Mouse (Mus musculus) forebrain, embryonic 14.5 days (tissue): ENCODE measurements around the gene Eif4e3. TPM values are rescaled to one million over a fixed set of nuclear protein-coding genes. Genes with fewer than 3 reads are reported as not detected.

Experiments
- ATAC-seq: fragments of 200-750 bp; cut with Nextera tagmentation; 2 replicates; pipeline ENCODE4 v1.8.0; 2017; ENCODE audit warnings: mild to moderate bottlenecking, moderate library complexity
- DNase-seq: peaks from one replicate; pipeline ENCODE4 v3.0.0-alpha.2; 2015; ENCODE audit warnings: low spot score
- H3K27ac ChIP-seq: fragments of 300-500 bp; sonication (generic); 2 replicates; pipeline ENCODE4 v1.5.1; 2014; ENCODE audit warnings: low read depth, mild to moderate bottlenecking, control low read depth, low read length, moderate library complexity
- H3K27me3 ChIP-seq: fragments of 300-500 bp; sonication (generic); replicated peaks from 2 replicates; pipeline ENCODE4 v1.6.1; 2014; ENCODE audit warnings: low read length, control low read depth, mixed read lengths; ENCODE audit not compliant: control insufficient read depth, insufficient read depth
- H3K36me3 ChIP-seq: fragments of 300-500 bp; sonication (generic); 2 replicates; pipeline ENCODE4 v1.6.1; 2014; ENCODE audit warnings: low read length, control low read depth; ENCODE audit not compliant: control insufficient read depth, insufficient read depth
- H3K4me1 ChIP-seq: fragments of 300-500 bp; sonication (generic); 2 replicates; pipeline ENCODE4 v1.6.1; 2014; ENCODE audit warnings: antibody characterized with exemption, low read length, control low read depth; ENCODE audit not compliant: control insufficient read depth, insufficient read depth
- H3K4me2 ChIP-seq: fragments of 300-500 bp; sonication (generic); 2 replicates; pipeline ENCODE4 v1.6.1; 2014; ENCODE audit warnings: mild to moderate bottlenecking, control low read depth, low read length
- H3K4me3 ChIP-seq: fragments of 300-500 bp; sonication (generic); 2 replicates; pipeline ENCODE4 v1.5.1; 2014; ENCODE audit warnings: low read depth, low read length, control low read depth
- H3K9ac ChIP-seq: fragments of 300-500 bp; sonication (generic); 2 replicates; pipeline ENCODE4 v1.6.1; 2014; ENCODE audit warnings: mild to moderate bottlenecking, low read length, control low read depth, moderate library complexity
- H3K9me3 ChIP-seq: fragments of 300-500 bp; sonication (generic); replicated peaks from 2 replicates; pipeline ENCODE4 v1.6.1; 2016; ENCODE audit warnings: low read length, control low read depth, mixed read lengths; ENCODE audit not compliant: control insufficient read depth
- WGBS: fragments of 180-500 bp; shearing (Covaris S2); extraction: QIAGEN DNeasy Blood & Tissue Kit; methylation state at CpG from one replicate; pipeline ENCODE4 v1.1.7; 2014; 5-methylcytosine and 5-hydroxymethylcytosine counted together
- polyA plus RNA-seq: library from polyadenylated mRNA; unstranded; fragments of >200 nt; fragmentation: Nextera tagmentation; extraction: Ambion mirVana; gene quantifications from 2 replicates; pipeline ENCODE4 v1.2.1, GENCODE M21; 2014

Eif4e3 gene
- 8.8 and 9.5 TPM in 2 replicates for polyA plus RNA-seq

DNA sequence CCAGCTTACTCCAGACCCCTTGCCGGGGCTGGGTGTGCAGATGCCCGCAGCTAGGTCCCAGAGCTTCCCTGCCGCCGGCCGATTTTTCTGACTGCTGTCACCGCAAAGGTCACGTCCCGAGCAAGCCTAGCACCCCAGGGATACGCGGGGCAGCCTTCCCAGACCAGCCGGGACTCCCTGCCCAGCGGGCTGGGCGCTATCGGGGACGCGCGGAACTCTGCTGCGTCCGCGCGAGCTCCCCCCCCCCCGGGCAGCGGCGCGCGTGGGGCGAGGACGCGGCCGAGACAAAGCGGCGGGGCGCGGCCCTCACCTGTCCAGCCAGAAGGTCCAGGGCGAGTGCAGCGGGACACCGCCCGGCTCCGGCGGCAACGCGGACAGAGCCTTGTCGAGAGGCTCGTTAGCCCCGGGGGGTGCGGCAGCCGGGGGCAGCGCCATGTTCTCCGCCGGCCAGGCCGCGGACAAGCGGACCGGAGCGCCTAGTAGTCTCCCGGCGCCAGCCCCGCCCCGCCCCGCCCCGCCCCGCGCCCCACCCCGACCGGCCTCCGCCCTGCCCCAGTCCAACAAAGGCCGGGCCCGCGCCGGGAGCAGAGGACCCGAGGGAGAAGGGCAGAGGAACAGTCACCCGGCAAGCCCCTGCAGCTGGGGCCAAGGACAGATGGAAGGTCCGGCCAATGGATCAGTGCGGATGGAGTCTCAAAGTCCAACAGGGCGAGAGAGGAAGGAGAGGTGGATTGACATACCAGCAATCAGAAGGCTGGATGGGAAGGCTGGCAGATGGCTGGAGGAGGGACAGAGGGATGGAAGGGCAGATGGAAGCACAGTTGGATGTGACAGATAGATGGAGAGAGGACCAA, at the start of gene Eif4e3, which contains the start of gene Gm20696:
Gene Eif4e3, minus strand, starts transcription at position 454 of the 854 bp plus-strand sequence.
Gene Gm20696, minus strand, starts transcription at position 480 of the 854 bp plus-strand sequence.
- Histone ChIP-seq H3K27ac (peak within 1 kb of the TSS; percentile 67), H3K27me3 (no peaks in the 10 kb centered on the region), H3K4me1 (peaks cover 34% of the 10 kb centered on the region), H3K9ac (peak within 1 kb of the TSS; percentile 90), H3K36me3 (no peaks in the 10 kb centered on the region), H3K9me3 (no peaks in the 10 kb centered on the region), H3K4me3 (peak within 1 kb of the TSS; percentile 73), H3K4me2 (peak within 1 kb of the TSS; percentile 91)
- under 1% methylated on average over 43 of the region's 75 CpGs for WGBS
- DNase-seq (peak; percentile 40), ATAC-seq (peak; percentile 41)

DNA sequence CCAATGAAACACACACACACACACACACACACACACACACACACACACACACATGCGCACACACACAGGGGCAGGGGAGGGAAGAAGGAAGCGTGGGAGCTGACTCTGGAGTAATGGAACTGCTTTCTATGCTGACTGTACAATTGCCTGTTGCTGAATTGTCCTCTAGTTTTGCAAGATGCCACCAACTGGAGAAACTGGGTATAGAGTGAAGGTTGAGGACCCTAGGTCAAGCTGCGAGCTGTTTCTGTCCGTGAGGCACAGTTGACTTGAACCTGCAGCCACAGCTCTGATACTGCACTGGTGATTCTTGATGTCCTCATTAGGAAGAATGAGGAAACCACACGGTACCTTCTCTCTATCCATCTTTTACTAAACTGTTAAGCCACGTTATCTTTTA, 49.3 kb upstream of the Eif4e3 start:
- Histone ChIP-seq H3K27me3 (no peaks in the 10 kb centered on the region), H3K27ac (no peak overlapping the region), H3K9me3 (no peaks in the 10 kb centered on the region), H3K36me3 (no peaks in the 10 kb centered on the region), H3K4me2 (no peak overlapping the region), H3K9ac (no peak overlapping the region), H3K4me1 (no peaks in the 10 kb centered on the region), H3K4me3 (no peak overlapping the region)
- DNase-seq (no peak), ATAC-seq (no peak)
- WGBS, result 75% methylated on average over 6 of the region's 6 CpGs

DNA sequence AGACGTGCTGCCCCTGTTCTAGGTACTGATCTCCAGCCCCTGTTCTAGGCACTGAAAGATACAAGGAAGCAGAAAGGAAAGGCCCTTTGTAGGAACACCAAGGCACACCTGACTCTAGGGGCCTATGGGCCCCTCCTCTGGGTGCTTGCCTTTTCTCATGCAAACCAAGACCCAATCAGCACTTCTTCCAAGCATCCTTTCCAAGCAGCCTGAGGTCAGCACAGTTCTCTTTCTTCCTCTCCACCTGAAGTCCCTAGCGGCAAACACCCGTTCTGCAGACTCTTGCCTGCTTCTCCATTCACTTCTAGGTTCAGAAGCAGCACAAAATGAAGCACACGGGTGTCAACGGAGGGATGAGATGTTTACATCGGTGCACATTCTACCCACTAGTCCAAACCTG, 48.6 kb upstream of the Eif4e3 start:
- H3K4me1 ChIP-seq, result no peaks in the 10 kb centered on the region
- WGBS, result 62% methylated on average over 6 of the region's 6 CpGs

DNA sequence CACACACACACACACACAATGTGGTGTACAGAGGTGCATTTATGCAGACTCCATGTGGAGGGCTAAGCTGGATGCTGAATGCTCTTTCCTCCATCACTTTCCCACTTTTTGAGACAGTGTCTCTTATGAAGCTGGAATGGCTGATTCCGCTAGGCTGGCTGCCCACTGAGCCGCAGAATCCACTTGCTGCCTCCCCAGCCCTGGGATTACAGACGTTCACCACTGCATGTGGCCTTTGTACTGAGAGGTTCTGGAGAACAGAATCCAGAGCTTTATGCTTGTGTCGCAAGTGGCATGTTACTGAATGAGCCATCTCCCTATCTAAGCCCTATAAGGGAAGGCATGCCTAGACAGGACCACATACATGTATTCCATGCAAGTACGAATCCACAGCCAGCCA, 46.7 kb upstream of the Eif4e3 start:
- no peak overlapping the region for H3K4me2 ChIP-seq
- DNase-seq (no peak), ATAC-seq (no peak)
- 65% methylated on average over 5 of the region's 5 CpGs for WGBS
- no peaks in the 10 kb centered on the region for H3K27me3 ChIP-seq
- H3K9ac ChIP-seq, result no peak overlapping the region
- no peaks in the 10 kb centered on the region for H3K9me3 ChIP-seq
- H3K4me1 ChIP-seq, result no peaks in the 10 kb centered on the region
- no peak overlapping the region for H3K4me3 ChIP-seq
- no peak overlapping the region for H3K27ac ChIP-seq
- H3K36me3 ChIP-seq, result no peaks in the 10 kb centered on the region

More for the DNA sequence above, 48.6 kb upstream of the Eif4e3 start:
- ATAC-seq, result no peak
- Histone ChIP-seq H3K27me3 (no peaks in the 10 kb centered on the region), H3K4me2 (no peak overlapping the region), H3K36me3 (no peaks in the 10 kb centered on the region), H3K4me3 (no peak overlapping the region), H3K9me3 (no peaks in the 10 kb centered on the region), H3K27ac (no peak overlapping the region), H3K9ac (no peak overlapping the region)
- DNase-seq, result no peak

DNA sequence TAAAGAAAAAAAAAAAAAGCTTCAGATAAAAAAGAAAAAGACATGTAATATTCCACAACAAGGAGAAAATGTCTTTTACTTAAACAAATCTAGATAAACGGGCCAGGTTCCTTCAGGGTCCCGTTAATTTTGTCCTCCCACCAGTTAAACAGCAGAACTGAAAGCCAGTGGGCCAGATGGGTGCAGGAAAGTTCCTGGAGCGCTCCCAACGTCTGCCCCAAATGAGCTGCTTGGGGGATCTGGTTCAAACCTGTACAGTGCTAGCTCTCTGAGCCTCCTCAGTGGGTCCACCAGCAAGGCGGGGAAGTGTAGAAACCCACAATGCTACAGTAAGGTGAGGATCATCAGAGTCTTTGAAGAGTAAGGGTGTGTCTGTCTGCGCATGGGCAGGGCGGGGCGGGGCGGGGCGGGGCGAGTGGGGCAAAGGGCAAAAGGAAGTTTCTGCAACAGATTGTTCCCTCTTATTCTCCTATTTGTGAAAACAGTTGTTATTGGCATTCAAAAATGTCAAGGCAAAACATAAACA, 45.1 kb upstream of the Eif4e3 start:
- no peak overlapping the region for H3K27ac ChIP-seq
- H3K36me3 ChIP-seq, result no peaks in the 10 kb centered on the region
- H3K4me3 ChIP-seq, result no peak overlapping the region
- ATAC-seq, result no peak
- no peak overlapping the region for H3K9ac ChIP-seq
- H3K27me3 ChIP-seq, result no peaks in the 10 kb centered on the region
- DNase-seq, result no peak
- no peaks in the 10 kb centered on the region for H3K4me1 ChIP-seq
- H3K4me2 ChIP-seq, result no peak overlapping the region
- H3K9me3 ChIP-seq, result no peaks in the 10 kb centered on the region
- WGBS, result 79% methylated on average over 11 of the region's 11 CpGs

DNA sequence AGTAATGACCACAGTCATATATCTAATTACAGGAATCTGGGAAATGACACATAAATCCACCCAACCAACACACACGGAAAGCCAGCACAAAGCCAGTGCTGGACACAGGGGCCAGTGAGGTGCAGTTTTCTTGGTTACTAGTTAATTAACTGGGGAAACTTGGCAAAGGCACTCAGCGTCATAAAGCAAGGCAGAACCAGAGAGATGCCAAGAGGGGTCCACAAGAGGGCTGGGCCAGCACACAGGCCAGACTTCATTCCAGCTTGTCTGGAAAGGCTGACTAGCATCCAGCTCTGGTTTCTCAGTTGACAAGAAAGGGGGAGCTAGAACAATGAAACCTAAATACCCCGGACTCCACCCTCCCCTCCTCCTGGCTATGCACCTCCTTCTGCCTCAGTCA, 33.9 kb upstream of the Eif4e3 start:
- no peaks in the 10 kb centered on the region for H3K9me3 ChIP-seq
- H3K4me2 ChIP-seq, result no peak overlapping the region
- H3K27me3 ChIP-seq, result no peaks in the 10 kb centered on the region
- H3K9ac ChIP-seq, result no peak overlapping the region
- peak; percentile 44; the same call in 1 of the 2 replicates for ATAC-seq
- H3K4me1 ChIP-seq, result no peaks in the 10 kb centered on the region; the same call in 1 of the 2 replicates
- no peak overlapping the region for H3K4me3 ChIP-seq
- DNase-seq, result peak; percentile 50
- H3K27ac ChIP-seq, result no peak overlapping the region
- WGBS, result 40% methylated on average over 3 of the region's 3 CpGs
- no peaks in the 10 kb centered on the region for H3K36me3 ChIP-seq

DNA sequence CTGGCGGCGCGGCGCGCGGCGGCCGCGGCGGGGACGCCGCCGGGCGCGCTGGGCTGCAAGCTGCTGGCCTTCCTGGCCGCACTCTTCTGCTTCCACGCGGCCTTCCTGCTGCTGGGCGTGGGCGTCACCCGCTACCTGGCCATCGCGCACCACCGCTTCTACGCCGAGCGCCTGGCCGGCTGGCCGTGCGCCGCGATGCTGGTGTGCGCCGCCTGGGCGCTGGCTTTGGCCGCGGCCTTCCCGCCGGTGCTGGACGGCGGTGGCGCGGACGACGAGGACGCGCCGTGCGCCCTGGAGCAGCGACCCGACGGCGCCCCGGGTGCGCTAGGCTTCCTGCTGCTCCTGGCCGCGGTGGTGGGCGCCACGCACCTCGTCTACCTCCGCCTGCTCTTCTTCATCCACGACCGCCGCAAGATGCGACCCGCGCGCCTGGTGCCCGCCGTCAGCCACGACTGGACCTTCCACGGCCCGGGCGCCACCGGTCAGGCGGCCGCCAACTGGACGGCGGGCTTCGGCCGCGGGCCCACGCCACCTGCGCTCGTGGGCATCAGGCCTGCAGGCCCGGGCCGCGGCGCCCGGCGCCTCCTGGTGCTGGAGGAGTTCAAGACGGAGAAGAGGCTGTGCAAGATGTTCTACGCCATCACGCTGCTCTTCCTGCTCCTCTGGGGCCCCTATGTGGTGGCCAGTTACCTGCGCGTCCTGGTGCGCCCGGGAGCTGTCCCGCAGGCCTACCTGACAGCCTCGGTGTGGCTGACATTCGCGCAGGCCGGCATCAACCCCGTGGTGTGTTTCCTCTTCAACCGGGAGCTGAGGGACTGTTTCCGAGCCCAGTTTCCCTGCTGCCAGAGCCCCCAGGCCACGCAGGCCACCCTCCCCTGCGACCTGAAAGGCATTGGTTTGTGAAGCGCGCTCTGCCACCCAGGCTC, 26.6 kb upstream of the Eif4e3 start:
- peak overlapping the region; percentile 90 for H3K27ac ChIP-seq
- no peaks in the 10 kb centered on the region for H3K36me3 ChIP-seq
- DNase-seq (no peak), ATAC-seq (no peak; the same call in none of the 2 replicates)
- 1% methylated on average over 105 of the region's 110 CpGs for WGBS
- peaks cover 21% of the 10 kb centered on the region; the same call in 1 of the 2 replicates for H3K27me3 ChIP-seq
- H3K9me3 ChIP-seq, result no peaks in the 10 kb centered on the region
- peak overlapping the region; percentile 74 for H3K4me3 ChIP-seq
- H3K9ac ChIP-seq, result peak overlapping the region; percentile 89
- peaks cover 14% of the 10 kb centered on the region for H3K4me1 ChIP-seq
- peak overlapping the region; percentile 85 for H3K4me2 ChIP-seq

DNA sequence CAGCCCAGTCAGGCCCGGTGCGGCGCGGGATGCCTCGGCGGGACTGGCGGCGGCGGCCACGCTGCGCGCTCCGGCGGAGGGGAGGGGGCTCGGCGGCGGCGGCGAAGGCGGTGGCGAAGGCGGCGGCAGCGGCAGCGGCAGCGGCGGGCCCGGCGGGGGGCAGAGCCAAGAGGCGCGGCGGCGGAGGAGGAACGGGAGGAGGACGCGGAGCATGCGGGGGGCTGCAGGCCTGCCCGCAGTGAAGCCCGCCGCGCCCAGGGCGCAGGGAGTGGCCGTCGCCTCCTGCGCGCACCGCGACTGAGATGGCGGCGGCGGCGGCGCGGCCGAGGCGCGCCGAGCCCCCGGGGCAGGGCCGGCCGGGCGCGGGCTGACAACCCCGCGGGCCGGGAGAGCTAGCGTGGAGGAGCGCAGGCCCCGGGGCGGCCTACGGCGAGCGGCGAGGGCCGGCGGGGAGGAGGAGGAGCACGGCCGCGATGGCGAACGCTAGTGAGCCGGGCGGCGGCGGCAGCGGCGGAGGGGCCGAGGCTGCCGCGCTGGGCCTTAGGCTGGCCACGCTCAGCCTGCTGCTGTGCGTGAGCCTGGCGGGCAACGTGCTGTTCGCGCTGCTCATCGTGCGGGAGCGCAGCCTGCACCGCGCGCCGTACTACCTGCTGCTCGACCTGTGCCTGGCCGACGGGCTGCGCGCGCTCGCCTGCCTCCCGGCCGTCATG, 25.8 kb upstream of the Eif4e3 start, which contains the start of gene Gpr27:
Gene Gpr27, plus strand, starts transcription at position 474 of the 710 bp plus-strand sequence.
- H3K27me3 ChIP-seq, result peaks cover 21% of the 10 kb centered on the region; the same call in 1 of the 2 replicates
- H3K9me3 ChIP-seq, result no peaks in the 10 kb centered on the region
- peak; percentile 86 for ATAC-seq
- H3K27ac ChIP-seq, result peak within 1 kb of the TSS; percentile 90
- no peaks in the 10 kb centered on the region for H3K36me3 ChIP-seq
- DNase-seq, result peak; percentile 58
- WGBS, result under 1% methylated on average over 86 of the region's 112 CpGs
- H3K9ac ChIP-seq, result peak within 1 kb of the TSS; percentile 89
- H3K4me1 ChIP-seq, result peaks cover 14% of the 10 kb centered on the region
- H3K4me3 ChIP-seq, result peak within 1 kb of the TSS; percentile 74
- peak within 1 kb of the TSS; percentile 85 for H3K4me2 ChIP-seq
